Mouse (Mus musculus) MEL (cell line): ENCODE data around the gene Ttc3. TPM values are rescaled to one million over a fixed set of nuclear protein-coding genes. Genes with fewer than 3 reads are reported as not detected.
A peak's percentile ranks its signal among the peaks of the same experiment; 100 is the strongest.

Experiments used
- DNase-seq: peaks from one replicate; pipeline ENCODE4 v3.0.0; 2011; ENCODE audit warnings: low read depth, low spot score
- H3K27ac ChIP-seq: 2 replicates; pipeline ENCODE4 v1.5.1; 2012; ENCODE audit warnings: low read depth, mild to moderate bottlenecking, control low read depth, low read length, moderate library complexity; ENCODE audit not compliant: control insufficient read depth
- H3K27me3 ChIP-seq, 2 experiments: fragments of 150-350 bp in 1 of 2; sonication (generic) in 1 of 2; 2 replicates each; pipeline ENCODE4 v1.6.1; 2012; ENCODE audit warnings: low read length in 2 of 2, mild to moderate bottlenecking in 2 of 2, improper control_type of control experiment in 1 of 2, moderate library complexity in 1 of 2; ENCODE audit not compliant: insufficient read depth in 2 of 2, control insufficient read depth in 1 of 2
- H3K36me3 ChIP-seq, 2 experiments: 2 replicates each; pipeline ENCODE4 v1.6.1; 2012 to 2014; ENCODE audit warnings: low read length in 2 of 2, improper control_type of control experiment in 1 of 2, inconsistent platforms in 1 of 2, mild to moderate bottlenecking in 1 of 2; ENCODE audit not compliant: insufficient read depth in 2 of 2, control insufficient read depth in 1 of 2
- H3K4me1 ChIP-seq, 2 experiments: fragments of 150-350 bp in 1 of 2; sonication (generic) in 1 of 2; 2 replicates each; pipeline ENCODE4 v1.6.1; 2012; ENCODE audit warnings: low read length in 2 of 2, improper control_type of control experiment in 1 of 2, mild to moderate bottlenecking in 1 of 2; ENCODE audit not compliant: insufficient read depth in 2 of 2, control insufficient read depth in 1 of 2
- H3K4me3 ChIP-seq, 2 experiments: fragments of 150-350 bp in 1 of 2; sonication (generic) in 1 of 2; 2 replicates each; pipeline ENCODE4 v1.5.1; 2012; ENCODE audit warnings: low read depth in 2 of 2, low read length in 2 of 2, mild to moderate bottlenecking in 2 of 2, moderate library complexity in 2 of 2, control low read depth in 1 of 2, improper control_type of control experiment in 1 of 2; ENCODE audit not compliant: control insufficient read depth in 1 of 2, insufficient read depth in 1 of 2
- H3K79me2 ChIP-seq: 2 replicates; pipeline ENCODE4 v1.6.1; 2012; ENCODE audit warnings: mild to moderate bottlenecking, low read length, moderate library complexity; ENCODE audit not compliant: control insufficient read depth, poor library complexity, insufficient read depth
- H3K9ac ChIP-seq: 2 replicates; pipeline ENCODE4 v1.6.1; 2012; ENCODE audit warnings: low read depth, mild to moderate bottlenecking, control low read depth, low read length, moderate library complexity; ENCODE audit not compliant: control insufficient read depth, poor library complexity, severe bottlenecking
- H3K9me3 ChIP-seq: fragments of 150-350 bp; sonication (generic); replicated peaks from 2 replicates; pipeline ENCODE4 v1.6.1; 2012; ENCODE audit warnings: mild to moderate bottlenecking, low read length, improper control_type of control experiment, moderate library complexity; ENCODE audit not compliant: insufficient read depth
- CHD2 ChIP-seq: IDR thresholded peaks from 2 replicates; pipeline ENCODE4 v1.6.1; 2011; ENCODE audit warnings: low read length, improper control_type of control experiment
- CTCF ChIP-seq, 3 experiments: IDR thresholded peaks in 2 of 3; conservative IDR thresholded peaks in 1 of 3; 2 replicates each; pipeline ENCODE4 v1.5.1; 2011 to 2012; ENCODE audit warnings: low read length in 3 of 3, low read depth in 2 of 3, mild to moderate bottlenecking in 2 of 3, improper control_type of control experiment in 1 of 3, inconsistent platforms in 1 of 3, mixed read lengths in 1 of 3, moderate library complexity in 1 of 3; ENCODE audit not compliant: control insufficient read depth in 1 of 3, insufficient read depth in 1 of 3, poor library complexity in 1 of 3, severe bottlenecking in 1 of 3
- ELF1 ChIP-seq: IDR thresholded peaks from 2 replicates; pipeline ENCODE4 v1.6.1; 2014; ENCODE audit warnings: low read depth, mild to moderate bottlenecking, inconsistent platforms, low read length, improper control_type of control experiment, moderate library complexity
- EP300 ChIP-seq, 2 experiments: IDR thresholded peaks; 2 replicates each; pipeline ENCODE4 v1.6.1; 2011; ENCODE audit warnings: improper control_type of control experiment in 2 of 2, low read length in 2 of 2, low read depth in 1 of 2, mild to moderate bottlenecking in 1 of 2
- GATA1 ChIP-seq: IDR thresholded peaks from 2 replicates; pipeline ENCODE4 v1.6.1; 2011; ENCODE audit warnings: low read depth, low read length, improper control_type of control experiment
- MAX ChIP-seq: IDR thresholded peaks from 2 replicates; pipeline ENCODE4 v1.6.1; 2011; ENCODE audit warnings: low read length, improper control_type of control experiment
- RAD21 ChIP-seq: IDR thresholded peaks from 2 replicates; pipeline ENCODE4 v1.6.1; 2011; ENCODE audit warnings: mild to moderate bottlenecking, low read depth, low read length, improper control_type of control experiment
- SMC3 ChIP-seq: IDR thresholded peaks from 2 replicates; pipeline ENCODE4 v1.6.1; 2011; ENCODE audit warnings: low read depth, low read length, improper control_type of control experiment
- TBP ChIP-seq: IDR thresholded peaks from 2 replicates; pipeline ENCODE4 v1.8.0; 2011; ENCODE audit warnings: low read depth, low read length, improper control_type of control experiment
- TCF12 ChIP-seq: IDR thresholded peaks from 2 replicates; pipeline ENCODE4 v1.6.1; 2014; ENCODE audit warnings: low read depth, mild to moderate bottlenecking, inconsistent platforms, low read length, improper control_type of control experiment, moderate library complexity
- USF1 ChIP-seq: IDR thresholded peaks from 2 replicates; pipeline ENCODE4 v1.6.1; 2014; ENCODE audit warnings: low read depth, mild to moderate bottlenecking, inconsistent platforms, low read length, improper control_type of control experiment, moderate library complexity
- ZKSCAN1 ChIP-seq: IDR thresholded peaks from 2 replicates; pipeline ENCODE4 v1.6.1; 2012; ENCODE audit warnings: low read depth, mild to moderate bottlenecking, inconsistent platforms, low read length, improper control_type of control experiment, moderate library complexity
- ZMIZ1 ChIP-seq: IDR thresholded peaks from 2 replicates; pipeline ENCODE4 v1.6.1; 2012; ENCODE audit warnings: low read depth, mild to moderate bottlenecking, inconsistent platforms, low read length, improper control_type of control experiment, moderate library complexity
- ZNF384 ChIP-seq: IDR thresholded peaks from 2 replicates; pipeline ENCODE4 v1.6.1; 2012; ENCODE audit warnings: low read depth, mild to moderate bottlenecking, inconsistent platforms, low read length, improper control_type of control experiment
- polyA plus RNA-seq, 2 experiments: library from polyadenylated mRNA; stranded (reverse) in 1 of 2; unstranded in 1 of 2; fragments of >175 nt in 1 of 2; fragments of >200 nt in 1 of 2; gene quantifications; 2 replicates each; pipeline versions ENCODE4 v1.2.1 to v1.2.4; 2012; ENCODE audit warnings: low replicate concordance in 2 of 2, low read depth in 1 of 2; ENCODE audit not compliant: insufficient read length in 2 of 2, insufficient read depth in 1 of 2, missing spikeins in 1 of 2
- total RNA-seq: library from RNA; depleted of rRNA; stranded (reverse); fragments of 300-350 nt; gene quantifications from 2 replicates; pipeline ENCODE4 v1.2.3, GENCODE M21; 2012

Gene Ttc3
- total and polyA plus RNA-seq, 3 experiments = 46.4 to 352 (median 47.5) TPM

DNA sequence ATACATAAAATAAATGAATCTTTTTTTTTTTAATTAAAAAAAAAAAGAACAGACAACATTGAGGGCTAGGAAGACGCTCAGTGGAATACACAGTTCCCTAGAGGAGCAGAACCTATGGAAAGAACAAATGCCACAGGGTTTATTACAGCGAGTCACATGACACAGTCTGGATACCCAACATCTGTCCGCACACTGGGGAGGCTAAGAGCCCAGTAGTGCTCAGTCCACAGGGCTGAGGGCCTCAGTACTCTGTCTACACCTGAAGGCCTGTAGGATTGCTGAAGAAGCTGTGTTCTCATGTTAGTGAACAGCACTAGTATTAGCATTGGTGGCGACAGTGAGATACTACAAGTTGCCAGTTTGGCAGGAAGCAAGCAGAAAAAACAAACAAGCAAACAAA lies 42.3 kb downstream of the Ttc3 start:
- Histone ChIP-seq H3K4me1 (peaks cover 5 to 15% of the 10 kb centered on the region in 2 experiments), H3K9me3 (no peaks in the 10 kb centered on the region), H3K27ac (no peak overlapping the region), H3K9ac (no peak overlapping the region), H3K79me2 (no peaks in the 10 kb centered on the region), H3K4me3 (no peak overlapping the region), H3K36me3 (peaks cover 21 to 25% of the 10 kb centered on the region in 2 experiments), H3K27me3 (no peaks in the 10 kb centered on the region)
- no peak for DNase-seq
- TF ChIP-seq ELF1 = no peak
- TF ChIP-seq MAX = no peak
- no peak for TF ChIP-seq CHD2
- 0 out of 2 replicates have a peak, but pooled peaks have one; percentile 11 for TF ChIP-seq USF1

DNA sequence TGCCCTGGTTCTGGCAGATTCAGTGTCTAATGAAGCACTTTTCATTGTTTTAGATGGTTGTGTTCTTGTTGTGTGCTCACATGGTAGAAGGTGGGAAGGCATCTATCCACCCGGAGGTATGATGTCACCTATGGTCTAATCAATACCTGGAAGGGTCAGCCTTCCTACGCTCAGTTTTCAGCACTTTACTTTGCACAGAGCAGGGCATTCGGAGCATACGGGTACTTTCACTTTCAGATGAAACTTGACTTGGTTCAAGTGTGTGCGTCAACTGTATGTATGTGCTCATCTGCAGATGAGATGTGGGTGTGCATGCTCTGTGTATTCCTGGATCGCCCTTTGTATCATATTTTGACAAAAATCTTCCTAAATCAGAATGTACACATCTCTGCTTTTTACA lies 43.7 kb downstream of the Ttc3 start:
- H3K9ac ChIP-seq = no peak overlapping the region
- H3K79me2 ChIP-seq = no peaks in the 10 kb centered on the region
- no peak overlapping the region for H3K27ac ChIP-seq
- DNase-seq = no peak
- H3K9me3 ChIP-seq = no peaks in the 10 kb centered on the region
- no peaks in the 10 kb centered on the region for H3K27me3 ChIP-seq
- peaks cover 21 to 31% of the 10 kb centered on the region in 2 experiments for H3K36me3 ChIP-seq
- H3K4me1 ChIP-seq = peaks cover 5 to 15% of the 10 kb centered on the region in 2 experiments
- TF ChIP-seq ZKSCAN1 (no peak), TBP (no peak), GATA1 (no peak), CTCF (IDR thresholded peaks at IDR 0.05 in 2 of 3, conservative IDR thresholded peaks at IDR 0.05 in 1 of 3; ENCODE audit: control insufficient read depth in 1 of 3, insufficient read depth in 1 of 3, low read depth in 2 of 3, low read length in 3 of 3, poor library complexity in 1 of 3, severe bottlenecking in 1 of 3) (no peak), ZMIZ1 (no peak), EP300 (IDR thresholded peaks at IDR 0.05; ENCODE audit: low read depth in 1 of 2, low read length in 2 of 2) (no peak)
- H3K4me3 ChIP-seq = no peak overlapping the region

DNA sequence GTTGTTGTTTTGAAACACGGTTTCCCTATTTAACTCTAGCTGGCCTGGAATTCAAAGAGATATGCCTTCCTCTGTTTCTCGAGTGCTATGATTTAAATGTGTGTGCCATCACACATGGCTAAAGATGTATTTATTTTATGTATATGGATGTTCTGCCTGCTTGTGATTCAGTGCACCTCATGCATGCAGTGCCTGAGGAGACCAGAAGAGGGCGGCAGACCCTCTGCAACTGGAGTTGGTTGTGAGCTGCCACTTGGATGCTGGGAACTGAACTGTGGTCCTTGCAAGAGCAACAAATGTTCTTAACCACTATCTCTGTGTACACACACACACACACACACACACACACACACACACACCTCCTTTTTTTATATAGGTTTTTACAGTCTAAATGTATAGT lies 50.1 kb downstream of the Ttc3 start:
- TF ChIP-seq TCF12 (no peak), CTCF (IDR thresholded peaks at IDR 0.05 in 2 of 3, conservative IDR thresholded peaks at IDR 0.05 in 1 of 3; ENCODE audit: control insufficient read depth in 1 of 3, insufficient read depth in 1 of 3, low read depth in 2 of 3, low read length in 3 of 3, poor library complexity in 1 of 3, severe bottlenecking in 1 of 3) (peak; percentile 56 to 71 (median 66)), RAD21 (peak; percentile 37), ZNF384 (no peak), SMC3 (peak; percentile 15; the same call in 1 of the 2 replicates)
- Histone ChIP-seq H3K9me3 (no peaks in the 10 kb centered on the region), H3K4me1 (no peaks in the 10 kb centered on the region), H3K79me2 (no peaks in the 10 kb centered on the region), H3K27me3 (no peaks in the 10 kb centered on the region), H3K27ac (no peak overlapping the region), H3K36me3 (peaks cover 0 to 35% of the 10 kb centered on the region in 2 experiments; a peak in 2 of 4 replicates), H3K9ac (no peak overlapping the region), H3K4me3 (no peak overlapping the region)
- DNase-seq = peak; percentile 59
